Mouse (Mus musculus) left cerebral cortex, postnatal 36 days (tissue): ENCODE data around the gene Mlip. TPM values are rescaled to one million over a fixed set of nuclear protein-coding genes. Genes with fewer than 3 reads are reported as not detected.
A peak's percentile ranks its signal among the peaks of the same experiment; 100 is the strongest.
"Not testable (repeated sequence)": the region's sequence is repeated elsewhere in the genome, so short reads cannot be mapped to it uniquely, and the experiment has no call there.

Source experiments
- DNase-seq, 2 experiments: peaks; one replicate each; pipeline ENCODE4 v3.0.0; 2021 to 2022; ENCODE audit warnings: low spot score in 2 of 2, mixed read lengths in 1 of 2
- intact Hi-C: fragments of 180-260 bp; cut with DNase I; formaldehyde crosslinking; loops from one replicate; pipeline ENCODE4 v1.15.1; 2025
- total RNA-seq, 2 experiments: library from RNA; stranded (reverse); gene quantifications; 2 replicates each; pipeline ENCODE4 v1.2.3; 2021

Gene Mlip
- 100 to 1,000 TPM; 117 to 119 TPM for total RNA-seq

DNA sequence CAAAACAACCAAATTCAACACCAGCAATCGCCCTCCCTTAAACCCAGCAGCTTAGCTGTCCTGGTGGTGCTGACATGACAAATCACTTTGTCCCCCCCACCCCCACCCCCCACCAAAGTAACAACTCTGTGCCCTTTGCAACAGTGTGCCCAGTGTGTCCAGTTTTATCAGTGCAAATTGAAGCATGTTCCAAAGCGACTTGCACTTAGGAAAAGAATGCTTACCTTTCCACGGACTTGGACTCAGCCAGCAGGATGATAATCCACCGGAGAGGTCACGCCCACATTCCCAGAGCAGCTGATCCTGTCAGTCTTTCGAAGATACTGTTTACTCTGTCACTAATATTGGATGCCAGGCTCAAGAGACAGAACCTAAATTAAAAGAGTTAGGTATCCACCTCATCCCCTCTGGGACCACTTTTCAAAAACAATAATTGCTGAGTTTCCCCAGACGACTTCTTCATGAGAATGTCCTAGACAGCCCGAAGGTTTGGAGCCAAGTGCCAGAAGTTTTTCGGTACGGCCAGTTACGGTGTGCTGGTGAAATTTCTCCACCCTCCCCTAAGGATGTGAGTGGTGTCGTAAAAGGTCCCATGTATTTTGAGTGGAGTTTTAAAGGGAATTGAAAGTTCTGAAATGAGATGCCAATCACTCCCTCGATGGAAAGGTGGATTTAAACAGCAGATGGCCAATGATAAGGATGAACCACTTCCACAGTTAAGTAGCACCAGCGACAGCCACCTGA lies at the start of gene Mlip:
Gene Mlip, minus strand, starts transcription at position 538 of the 744 bp plus-strand sequence.
- intact Hi-C loops = no loop called here

GRCm38 (mm10) chr9:77399801-77400200 lies 47.0 kb upstream of the Mlip start:
- DNase-seq = no peak
- intact Hi-C loops = no loop called here

More for the DNA sequence above, at the start of gene Mlip:
- no peak for DNase-seq

DNA sequence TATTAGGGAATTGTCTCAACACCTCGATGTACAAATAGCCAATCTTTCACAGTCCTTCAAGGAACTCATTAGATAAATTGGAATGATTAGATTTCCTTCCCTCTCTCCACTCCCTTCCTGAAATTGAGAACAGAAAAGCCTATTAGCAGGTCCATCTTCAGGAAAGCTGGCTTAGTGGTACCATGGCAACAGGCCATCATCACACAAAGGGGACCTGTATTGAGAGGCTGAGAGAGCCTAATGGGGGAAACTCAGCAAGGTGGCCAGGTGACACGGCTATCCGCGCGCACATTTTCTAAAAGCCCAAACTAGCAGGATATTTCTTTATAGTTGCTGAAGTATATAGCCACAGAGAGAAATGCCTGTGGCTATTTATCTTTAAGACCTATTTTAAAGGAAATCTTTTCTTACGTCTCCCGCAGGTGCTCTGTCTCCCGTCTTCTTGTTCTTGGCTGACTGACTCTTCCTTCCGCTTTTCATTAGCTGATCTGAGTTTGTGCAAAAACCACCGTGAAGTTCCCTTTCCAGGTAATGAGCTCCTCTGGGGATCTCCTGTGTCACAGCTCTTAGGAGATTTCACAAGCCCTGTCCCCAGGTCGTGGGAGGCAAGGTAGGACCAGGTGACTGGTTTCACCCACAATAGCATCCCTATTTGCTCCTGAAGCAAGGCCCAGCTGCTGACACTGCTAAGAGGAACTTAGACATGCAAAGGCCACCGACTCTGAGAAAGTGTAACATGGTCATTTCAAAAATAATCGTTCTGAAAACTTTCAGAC lies 46.3 kb upstream of the Mlip start:
- DNase-seq = no peak
- intact Hi-C loops = no loop called here

GRCm38 (mm10) chr9:77397027-77397426 lies 44.3 kb upstream of the Mlip start:
- intact Hi-C loops = no loop called here
- DNase-seq = no peak

GRCm38 (mm10) chr9:77391248-77391647 lies 38.5 kb upstream of the Mlip start:
- DNase-seq = no peak
- intact Hi-C loops = no loop called here

DNA sequence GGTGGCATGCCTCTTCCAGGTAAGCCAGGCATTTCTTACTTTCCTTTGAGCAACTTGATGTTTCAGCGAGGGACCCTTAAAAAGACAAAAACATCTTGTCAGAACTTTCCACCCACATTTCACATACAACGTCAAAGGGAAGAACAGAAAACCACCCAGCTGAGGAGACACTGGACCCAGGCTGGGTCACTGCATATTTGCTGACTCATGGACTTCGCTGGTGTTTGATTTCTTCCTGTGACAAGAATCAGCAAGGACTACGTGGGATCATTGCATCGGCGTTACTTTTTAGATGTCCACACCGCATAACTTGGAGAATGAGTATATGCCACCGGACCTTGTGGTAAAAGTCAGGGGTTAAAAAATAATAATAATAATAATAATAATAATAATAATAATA lies 36.2 kb upstream of the Mlip start:
- intact Hi-C loops = no loop called here
- DNase-seq = no peak

- no peak for DNase-seq
- intact Hi-C loops = no loop called here
Measured at GRCm38 (mm10) chr9:77386751-77387150, 34.0 kb upstream of the Mlip start.

- no peak for DNase-seq
- intact Hi-C loops = no loop called here
Measured at GRCm38 (mm10) chr9:77385611-77386010, 32.8 kb upstream of the Mlip start.

- DNase-seq = no peak
- intact Hi-C loops = no loop called here
Measured at GRCm38 (mm10) chr9:77384651-77385050, 31.9 kb upstream of the Mlip start.

- no peak for DNase-seq
- intact Hi-C loops = no loop called here
Measured at GRCm38 (mm10) chr9:77383951-77384350, 31.2 kb upstream of the Mlip start.

- no peak for DNase-seq
- intact Hi-C loops = no loop called here
Measured at GRCm38 (mm10) chr9:77382514-77382913, 29.7 kb upstream of the Mlip start.

DNA sequence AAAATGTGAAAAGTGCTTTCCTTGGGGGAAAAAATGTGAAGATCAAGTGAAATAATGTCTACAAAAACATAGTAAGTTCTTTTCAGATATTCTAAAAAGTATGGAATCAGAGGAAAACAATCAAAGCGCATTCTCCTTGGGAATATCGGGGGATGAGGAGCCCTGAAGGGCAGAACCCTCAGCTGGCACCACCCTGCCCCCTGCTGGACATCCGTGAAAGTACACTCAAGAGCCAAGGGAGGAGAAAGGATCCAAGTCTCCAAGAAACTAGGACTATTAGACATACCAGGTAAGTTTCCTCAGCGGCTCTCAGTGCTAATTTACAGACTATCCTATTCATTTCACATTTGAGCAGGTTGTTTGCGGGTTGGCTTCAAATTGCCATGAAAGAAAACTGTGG lies 28.8 kb upstream of the Mlip start:
- peak; percentile 54 to 75 for DNase-seq
- intact Hi-C loops = loop anchor here (2.0 kb wide), 1 partner anchor 1111 kb away; no protein-coding TSS in a partner anchor

DNA sequence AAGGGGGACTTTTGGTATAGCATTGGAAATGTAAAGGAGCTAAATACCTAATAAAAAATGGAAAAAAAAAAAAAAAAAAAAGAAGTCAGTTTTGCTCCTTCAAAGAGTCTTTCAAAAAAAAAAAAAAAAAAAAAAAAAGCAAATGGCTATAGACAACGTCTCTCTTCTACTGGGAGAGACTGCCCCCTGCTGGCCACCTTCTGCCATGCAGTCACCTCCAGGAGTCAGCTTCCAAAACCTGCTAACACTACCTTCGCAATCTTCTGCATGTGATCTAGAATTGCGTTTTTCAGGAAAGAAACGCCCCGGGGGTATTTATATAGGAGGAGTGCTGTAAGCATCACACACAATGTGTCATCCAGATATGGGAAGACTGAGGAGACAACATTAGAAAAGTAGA lies 26.9 kb upstream of the Mlip start:
- intact Hi-C loops = loop anchor here (2.0 to 5.0 kb wide), 3 partner anchors 387 to 1109 kb away; no protein-coding TSS in a partner anchor
- DNase-seq = peak; percentile 62 to 63

DNA sequence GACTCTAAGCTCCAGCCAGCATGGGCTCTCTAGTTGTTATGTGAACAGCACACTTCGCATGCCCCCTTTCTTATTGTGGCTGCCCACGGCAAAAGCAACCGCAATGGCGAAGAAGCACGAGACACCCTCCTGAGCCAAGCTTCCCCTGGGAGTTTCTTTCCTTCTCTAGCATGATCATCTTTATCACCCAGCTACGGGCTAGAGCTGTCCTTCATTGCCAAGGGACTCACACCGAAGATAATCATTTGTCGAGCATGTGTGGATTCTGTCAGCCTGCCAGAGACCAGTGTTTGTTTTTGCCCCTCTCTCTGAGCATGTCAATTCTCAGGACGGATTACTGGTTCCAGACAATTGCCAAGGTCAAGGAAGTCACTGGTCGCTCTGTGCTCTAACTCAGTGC lies 24.9 kb upstream of the Mlip start:
- intact Hi-C loops = loop anchor here (5.0 kb wide), 2 partner anchors 385 to 985 kb away; no protein-coding TSS in a partner anchor

GRCm38 (mm10) chr9:77377082-77377481 lies 24.3 kb upstream of the Mlip start:
- intact Hi-C loops = loop anchor here (5.0 kb wide), 2 partner anchors 385 to 985 kb away; no protein-coding TSS in a partner anchor
- peak; percentile 18 to 35 for DNase-seq

More for the DNA sequence above, 24.9 kb upstream of the Mlip start:
- DNase-seq = no peak

- intact Hi-C loops = loop anchor here (5.0 kb wide), 2 partner anchors 384 to 984 kb away; no protein-coding TSS in a partner anchor
- no peak for DNase-seq
Measured at GRCm38 (mm10) chr9:77376561-77376960, 23.8 kb upstream of the Mlip start.

GRCm38 (mm10) chr9:77370706-77371105 lies 17.9 kb upstream of the Mlip start:
- intact Hi-C loops = no loop called here
- no peak for DNase-seq

DNA sequence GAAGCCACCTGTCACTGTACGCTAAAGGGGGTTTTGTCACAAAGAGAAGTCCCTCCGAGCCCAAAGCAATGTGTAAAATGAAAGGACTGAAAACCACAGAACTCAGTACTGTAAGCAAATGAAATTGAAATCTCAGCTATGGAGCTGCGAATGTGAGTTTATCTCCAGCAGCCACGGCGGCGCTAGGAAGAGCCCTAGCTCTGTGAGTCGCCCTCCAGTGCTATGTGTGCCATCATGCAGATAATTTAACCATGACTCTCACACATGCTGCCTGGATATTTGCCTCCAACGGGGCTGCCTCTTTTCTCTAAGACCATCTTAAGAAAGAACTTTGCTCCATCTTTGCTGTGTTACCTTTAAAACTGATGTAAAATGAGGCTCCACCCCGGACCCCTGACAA lies 16.5 kb upstream of the Mlip start:
- DNase-seq = no peak
- intact Hi-C loops = no loop called here

DNA sequence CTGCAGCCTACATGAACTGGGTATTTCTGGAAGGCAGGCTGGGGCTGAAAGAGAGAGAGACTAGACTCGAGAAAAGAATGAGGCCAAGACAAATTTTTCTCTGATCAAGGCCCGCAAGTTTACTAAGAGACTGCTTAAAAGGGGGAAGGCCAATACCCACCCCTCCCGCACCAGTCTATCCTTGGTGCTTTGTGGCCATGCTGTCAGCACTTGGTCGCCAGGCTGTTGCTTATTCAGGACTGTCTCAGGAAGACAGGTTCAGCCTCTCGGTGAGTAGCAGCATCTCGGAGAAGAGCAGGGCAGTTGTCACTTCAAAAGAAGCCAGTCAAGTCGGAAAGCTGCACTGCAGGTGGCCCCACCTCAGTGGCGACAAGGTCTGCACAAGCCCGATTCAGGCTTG lies 11.9 kb upstream of the Mlip start:
- DNase-seq, intact Hi-C loops: not testable (repeated sequence)

- intact Hi-C loops = no loop called here
Measured at GRCm38 (mm10) chr9:77362906-77363305, 10.1 kb upstream of the Mlip start.

DNA sequence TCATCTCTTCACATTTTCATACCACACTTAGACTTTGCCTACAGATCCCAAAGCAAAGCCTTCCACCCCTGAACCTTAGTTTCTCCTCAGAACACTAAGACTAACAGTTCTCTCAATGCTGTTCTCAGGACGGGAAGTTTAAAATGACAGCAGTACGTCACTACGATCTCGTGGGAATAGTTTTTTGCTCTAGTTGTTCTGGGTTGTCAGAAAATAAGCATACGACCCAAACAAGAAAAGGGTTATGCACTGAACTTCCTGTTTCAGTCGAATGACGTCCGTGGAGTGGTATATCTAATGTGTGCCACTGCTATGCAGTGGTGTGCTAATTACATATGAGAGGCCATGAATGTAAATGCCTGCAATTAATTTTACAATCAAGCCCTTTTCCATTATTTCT lies 7.9 kb upstream of the Mlip start:
- intact Hi-C loops = no loop called here
- DNase-seq = no peak

More at GRCm38 (mm10) chr9:77362906-77363305, 10.1 kb upstream of the Mlip start:
- no peak for DNase-seq
